Mouse (Mus musculus): ENCODE measurements around the gene Fignl1.
A peak's percentile ranks its signal among the peaks of the same experiment; 100 is the strongest.

The Fignl1 gene

DNA sequence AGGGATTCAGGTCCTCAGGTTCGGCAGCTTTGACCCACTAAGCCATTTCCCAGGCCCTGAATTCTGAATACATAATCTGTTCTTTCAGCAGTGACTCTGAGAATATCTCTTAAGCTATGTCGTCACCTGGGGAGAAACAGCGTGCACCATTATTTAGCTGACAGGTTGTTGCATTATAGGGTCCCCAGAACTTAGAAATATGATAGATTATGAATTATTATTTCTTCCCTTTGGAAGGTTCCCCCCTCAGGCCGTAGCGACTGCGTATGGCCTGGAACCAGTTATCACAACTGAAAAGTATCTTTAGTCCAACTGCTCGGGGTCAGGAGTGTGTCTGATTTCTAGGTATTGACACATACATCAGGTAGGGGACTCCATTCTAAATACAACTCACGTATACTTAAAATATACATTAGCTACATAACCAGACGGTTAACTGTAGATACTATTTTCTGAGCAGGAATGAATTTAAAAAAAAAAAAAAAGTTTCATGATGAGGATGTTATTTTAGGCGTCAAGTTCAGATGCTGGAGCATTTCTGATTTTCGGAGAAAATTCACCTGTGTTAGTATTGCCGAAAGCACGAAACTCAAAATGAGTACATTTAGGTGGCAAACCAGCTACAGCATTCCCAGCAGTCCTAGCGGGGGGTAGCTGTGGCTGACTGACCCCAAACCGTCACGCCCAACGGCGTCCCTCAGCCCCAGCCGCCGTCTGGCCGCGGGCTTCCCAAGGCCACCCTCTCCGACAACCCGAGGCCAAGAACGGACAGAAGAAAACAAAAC, 535 bp downstream of the Fignl1 start:
- no peak for DNase-seq

DNA sequence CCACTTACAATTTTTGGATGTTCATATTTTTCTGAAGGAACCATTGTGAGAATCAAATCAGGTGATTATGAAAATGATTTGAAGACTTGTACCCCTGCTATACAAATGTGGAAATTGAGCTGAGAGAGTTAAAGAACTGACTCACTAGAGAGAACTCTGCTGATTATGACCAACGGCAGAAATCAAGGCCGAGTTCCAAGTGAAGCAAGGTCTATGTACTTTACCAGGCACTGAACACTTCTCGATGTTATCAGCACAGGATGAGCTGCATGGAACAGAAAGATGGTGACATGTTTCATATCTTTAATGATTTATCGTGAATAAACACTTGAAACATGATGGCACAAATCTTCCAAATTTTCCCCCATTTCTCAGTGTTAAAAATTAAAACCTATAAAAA, 2.8 kb downstream of the Fignl1 start:
- no peak for DNase-seq

DNA sequence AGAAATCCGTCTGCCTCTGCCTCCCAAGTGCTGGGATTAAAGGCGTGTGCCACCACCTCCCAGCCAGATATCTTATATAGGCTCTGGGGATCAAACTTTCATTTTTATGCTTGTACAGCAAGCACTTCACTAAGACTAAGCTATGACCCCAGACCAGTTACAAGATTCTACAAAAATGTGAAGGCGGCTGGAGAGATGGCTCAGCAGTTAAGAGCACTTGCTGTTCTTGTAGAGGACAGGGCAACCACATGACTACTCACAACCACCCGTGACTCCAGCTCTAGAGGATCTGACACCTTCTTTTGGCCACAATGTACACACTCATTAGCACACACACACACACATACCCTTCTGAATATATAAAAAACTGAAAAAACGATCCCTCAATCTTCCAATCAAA, 4.3 kb downstream of the Fignl1 start:
- no peak for DNase-seq

DNA sequence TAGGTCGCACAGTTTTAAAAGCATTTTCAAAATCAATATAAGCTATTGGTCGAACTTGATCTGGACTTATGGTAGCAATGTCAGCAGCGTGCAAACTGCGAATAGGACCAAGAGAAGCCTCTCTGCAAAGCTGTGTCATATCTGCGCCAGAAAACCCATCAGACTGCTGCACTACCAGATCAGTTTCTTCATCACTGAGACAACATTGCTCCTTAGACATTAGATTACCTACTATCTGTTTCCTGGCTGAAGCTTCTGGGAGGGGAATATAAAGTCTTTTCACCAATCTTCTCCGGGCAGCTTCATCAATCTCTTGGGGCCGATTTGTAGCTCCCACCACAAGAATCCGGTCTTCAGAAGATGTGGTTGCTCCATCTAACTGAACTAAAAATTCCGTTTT, 7.7 kb downstream of the Fignl1 start:
- DNase-seq: no peak

DNA sequence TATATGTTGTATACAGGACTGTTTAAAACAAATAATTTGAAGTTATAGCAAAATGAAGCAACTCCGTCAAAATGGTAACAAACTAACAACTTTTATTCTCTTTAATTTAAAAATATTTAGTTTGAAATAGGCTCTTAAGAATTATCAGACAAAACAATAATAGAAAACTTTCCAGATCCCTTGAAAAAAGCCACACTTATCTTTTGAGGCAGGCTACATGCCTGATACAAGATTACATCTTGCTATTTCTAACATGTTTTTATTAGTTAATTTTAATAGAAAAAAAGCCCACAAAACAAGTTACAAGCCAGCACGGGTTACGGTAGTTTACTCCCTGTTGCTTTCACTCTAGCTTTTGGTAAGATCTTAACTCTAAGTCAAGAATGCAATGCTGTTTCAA, 8.5 kb downstream of the Fignl1 start:
- no peak for DNase-seq

DNA sequence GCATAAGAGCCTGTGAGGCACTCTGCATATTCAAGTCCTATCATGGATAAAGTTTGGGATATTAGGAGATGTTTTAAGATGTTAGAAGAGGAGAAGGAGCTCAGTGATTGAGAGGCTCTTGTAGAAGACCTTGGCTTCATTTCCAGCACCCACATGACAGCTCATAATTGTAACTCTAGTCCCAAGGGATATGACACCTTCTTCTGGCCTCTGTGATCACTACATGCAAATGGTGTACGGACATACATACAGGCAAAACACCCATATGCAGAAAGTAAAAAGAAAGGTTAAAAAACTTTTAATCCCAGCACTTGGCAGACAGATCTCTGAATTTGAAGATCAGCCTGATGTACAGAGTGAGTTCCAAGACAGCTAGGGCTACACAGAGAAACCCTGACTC, 10.1 kb downstream of the Fignl1 start:
- no peak for DNase-seq

DNA sequence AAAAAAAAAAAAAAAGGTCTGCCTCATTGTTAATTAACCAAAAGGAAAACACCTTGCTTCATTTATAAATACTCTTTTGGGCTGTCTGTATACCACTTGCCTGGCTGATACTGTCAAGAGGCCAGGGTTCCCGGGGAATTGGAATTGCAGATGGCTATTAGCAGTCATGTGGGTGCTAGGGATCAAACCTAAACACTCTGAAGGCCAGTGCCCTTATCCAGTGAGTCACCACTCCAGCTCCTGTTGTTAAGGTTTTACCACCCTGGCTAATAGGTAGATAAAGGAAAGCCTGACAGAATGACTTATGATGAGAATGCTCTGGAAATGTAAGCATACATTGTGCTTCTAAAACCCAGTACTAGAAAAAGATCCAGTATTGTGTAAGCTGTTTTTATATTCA, 14.1 kb downstream of the Fignl1 start:
- no peak for DNase-seq

DNA sequence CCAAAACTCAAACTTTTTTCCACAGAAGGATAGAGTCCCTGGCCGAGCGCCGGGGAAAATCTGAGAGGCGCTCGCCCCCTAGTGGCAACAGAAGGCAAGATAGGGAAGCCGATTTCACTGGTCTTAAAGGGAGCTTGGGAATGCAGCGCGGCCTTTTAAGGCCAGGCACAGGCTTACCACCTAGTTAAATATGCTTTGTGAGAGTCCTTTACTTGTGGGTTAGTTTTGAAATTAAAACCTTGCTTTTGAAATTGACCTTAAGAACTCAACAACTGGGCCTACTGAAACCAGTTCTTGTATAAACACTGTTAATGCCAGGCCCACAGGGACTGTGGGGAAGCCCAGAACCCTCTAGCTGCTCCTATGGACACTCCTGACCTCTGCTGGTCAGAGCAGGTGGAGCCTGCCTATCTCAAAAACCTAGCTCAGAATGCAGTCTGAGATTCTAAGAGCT, 20.2 kb downstream of the Fignl1 start:
- DNase-seq: peak; percentile 58

DNA sequence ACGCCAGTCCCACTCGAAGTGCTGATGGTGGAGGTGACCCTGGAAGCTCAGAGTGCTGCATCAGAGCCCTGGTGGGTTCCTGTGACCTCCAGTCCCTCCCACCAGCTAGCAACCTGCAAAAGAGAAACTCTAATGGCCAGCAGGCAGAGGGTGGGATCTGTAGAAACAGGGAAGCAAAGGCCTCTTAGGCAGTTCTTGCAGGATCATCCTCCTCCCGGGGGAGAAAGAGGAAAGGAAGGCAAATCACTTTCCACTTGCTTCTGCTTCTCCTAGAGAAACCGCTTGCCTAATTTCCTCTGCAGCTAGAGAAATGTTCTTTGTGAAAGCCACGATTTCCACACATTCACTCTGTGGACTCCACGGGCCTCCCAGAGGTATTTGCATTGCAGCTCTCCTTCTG, 23.3 kb downstream of the Fignl1 start:
- DNase-seq: no peak

DNA sequence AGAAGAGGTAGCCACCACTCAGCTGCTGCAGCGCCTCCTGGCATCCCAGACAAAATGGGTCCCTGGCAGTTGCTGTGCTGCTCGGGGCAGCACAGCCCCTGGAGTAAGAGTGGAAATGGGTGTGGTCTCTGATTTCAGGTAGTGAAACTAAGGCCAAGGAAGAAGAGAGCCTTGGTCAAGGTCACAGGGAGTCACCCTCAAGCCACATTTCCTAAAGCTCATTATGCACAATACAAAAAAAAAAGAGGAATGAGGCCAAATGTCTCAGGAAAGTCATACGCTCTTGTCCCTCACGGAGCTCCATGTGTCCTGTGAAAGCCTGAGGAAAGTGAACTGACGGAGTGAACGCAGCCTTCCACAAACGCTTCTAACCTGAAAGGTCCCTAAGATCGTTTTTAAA, 27.0 kb downstream of the Fignl1 start:
- no peak for DNase-seq

DNA sequence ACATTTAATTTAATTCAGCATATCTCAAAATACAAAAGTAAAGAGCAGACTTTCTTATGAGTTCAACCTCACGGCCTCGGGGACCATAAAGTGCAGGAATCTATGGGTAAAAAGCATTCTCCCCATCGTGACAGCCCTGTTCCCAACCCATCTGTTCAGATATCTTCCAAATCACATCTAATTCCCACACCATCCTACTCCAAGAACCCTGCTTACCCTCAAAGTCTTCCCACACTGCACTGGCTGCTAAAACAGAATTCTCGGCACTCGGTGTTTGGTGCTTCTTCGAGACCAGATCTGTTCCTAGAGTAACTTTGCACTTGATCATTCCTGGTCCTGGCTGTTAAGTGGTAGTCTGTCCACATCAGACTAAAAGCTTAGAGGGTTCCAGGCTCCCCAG, 30.4 kb downstream of the Fignl1 start:
- no peak for DNase-seq

DNA sequence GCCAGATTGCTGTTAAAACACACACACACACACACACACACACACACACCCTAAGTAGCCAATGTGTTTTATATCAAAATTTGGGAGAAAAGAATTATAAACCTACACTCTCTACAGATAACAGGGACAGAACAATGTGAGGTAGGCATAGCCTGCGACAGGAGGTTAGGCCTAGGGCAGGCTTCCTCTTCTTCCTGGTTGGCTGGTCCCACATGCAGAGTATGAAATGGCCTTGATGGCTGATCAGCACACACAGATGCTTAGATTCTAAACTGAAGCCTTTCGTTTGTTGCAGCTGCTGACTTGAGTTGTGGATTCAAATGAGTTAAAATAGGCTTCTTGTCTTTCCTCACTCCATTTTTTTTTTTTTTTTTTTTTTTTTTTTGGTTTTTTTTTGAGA, 31.0 kb downstream of the Fignl1 start:
- DNase-seq: no peak

DNA sequence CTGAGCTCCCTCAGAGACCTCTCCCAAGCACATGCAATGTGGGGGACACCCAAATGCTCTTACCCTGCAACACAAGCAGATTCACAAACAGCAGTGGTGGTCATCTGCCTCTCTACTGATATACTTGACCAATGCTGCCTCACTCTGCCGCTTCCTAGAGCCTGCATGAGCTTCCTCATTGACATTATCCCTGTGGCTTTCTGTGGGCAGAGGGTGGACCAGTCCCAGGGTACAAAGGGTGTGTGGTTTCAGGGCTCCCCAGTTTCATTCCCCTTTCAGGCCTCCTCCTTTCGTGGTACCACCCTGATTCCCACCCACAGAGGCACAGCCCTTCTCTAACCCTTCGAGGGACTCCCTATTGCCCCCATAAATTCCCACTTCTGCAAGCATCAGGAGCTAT, 31.5 kb downstream of the Fignl1 start:
- no peak for DNase-seq

DNA sequence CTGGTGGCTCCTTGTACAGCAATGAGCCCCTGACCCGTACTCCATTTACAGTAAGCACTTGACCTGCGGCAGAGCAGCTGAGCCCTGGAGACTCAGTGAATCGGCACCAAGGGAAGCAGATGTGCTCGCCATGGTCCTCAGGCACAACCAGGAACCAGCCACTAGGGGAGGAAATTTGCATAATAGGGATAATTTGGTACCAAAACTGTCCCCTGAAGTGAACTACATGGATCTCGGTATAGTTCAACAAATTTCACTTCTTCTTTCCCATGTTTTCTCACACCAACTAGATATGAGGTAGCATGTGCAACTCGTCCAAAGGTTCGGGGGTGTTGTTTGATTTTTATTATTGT, 32.0 kb downstream of the Fignl1 start:
- no peak for DNase-seq

DNA sequence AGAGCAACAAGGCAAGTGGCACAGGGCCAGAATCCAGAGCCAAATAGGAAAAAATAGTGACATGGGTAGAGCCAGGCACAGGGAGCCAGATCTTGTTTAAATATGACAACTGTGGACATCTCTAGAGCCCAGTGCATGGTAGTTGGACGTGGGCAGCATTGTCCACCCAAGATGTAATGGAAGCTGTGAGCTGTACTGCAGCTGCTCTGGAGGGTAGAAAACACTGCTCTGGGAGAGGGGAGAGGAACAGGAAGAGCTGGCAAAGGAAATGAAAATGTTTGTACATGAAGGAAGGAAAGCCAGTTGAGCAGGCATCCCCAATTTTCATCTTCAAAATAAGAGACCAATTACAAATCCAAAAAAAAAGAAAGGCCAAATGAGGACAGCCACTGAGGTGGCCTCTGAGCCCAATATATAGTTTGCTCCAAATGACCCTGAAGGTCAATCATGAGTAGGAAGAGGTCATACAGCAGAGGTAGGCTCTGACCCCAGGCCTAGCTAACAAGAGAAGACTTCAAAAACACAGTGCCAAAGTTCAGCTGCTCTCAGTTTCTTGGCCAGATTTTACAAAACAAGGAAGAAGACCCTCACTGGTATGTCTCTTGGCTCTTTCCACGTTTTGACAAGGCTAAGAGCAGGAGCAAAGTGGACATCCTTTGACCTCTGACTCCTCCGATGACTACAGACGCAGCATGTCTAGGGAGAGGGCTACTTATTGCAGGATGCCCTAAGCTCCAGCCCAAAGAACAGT, 32.5 kb downstream of the Fignl1 start:
- no peak for DNase-seq

DNA sequence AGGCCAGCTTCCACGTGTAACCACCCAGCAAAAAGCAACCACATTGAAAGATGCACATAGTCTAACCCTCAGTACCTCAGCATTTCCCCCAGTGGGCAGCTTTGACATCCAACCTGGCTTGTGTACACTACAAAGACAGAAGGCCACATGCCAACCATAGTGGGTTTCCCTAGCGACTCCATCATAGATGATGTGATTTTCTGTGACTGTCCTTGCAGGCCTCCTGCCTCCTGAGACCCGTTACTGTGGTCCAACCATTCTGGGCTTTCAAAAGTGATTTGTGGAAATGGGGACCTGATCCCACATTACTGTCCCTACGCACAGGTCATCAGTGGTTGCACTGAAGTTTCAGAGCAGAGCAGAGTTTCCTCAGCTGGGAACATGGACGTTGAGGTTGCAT, 33.9 kb downstream of the Fignl1 start:
- no peak for DNase-seq

DNA sequence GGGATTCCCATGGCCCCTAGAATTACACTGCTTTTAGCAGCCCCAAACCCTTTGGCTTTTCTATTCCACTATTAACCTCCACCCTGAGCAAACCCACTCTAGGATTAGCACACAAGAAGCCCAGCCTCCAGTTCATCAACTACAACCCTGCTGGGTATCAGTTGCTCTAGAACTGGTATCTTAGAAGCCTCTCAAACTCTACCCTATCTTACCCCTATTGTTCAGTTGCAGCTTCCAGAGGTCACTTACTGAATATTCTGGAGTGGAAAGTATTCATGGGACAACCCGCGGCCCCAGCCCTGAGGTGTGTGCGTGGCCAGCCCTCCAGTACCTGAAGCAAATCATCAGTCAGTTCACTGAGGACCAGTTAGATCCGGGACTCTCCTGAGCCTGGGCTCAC, 34.4 kb downstream of the Fignl1 start:
- no peak for DNase-seq

DNA sequence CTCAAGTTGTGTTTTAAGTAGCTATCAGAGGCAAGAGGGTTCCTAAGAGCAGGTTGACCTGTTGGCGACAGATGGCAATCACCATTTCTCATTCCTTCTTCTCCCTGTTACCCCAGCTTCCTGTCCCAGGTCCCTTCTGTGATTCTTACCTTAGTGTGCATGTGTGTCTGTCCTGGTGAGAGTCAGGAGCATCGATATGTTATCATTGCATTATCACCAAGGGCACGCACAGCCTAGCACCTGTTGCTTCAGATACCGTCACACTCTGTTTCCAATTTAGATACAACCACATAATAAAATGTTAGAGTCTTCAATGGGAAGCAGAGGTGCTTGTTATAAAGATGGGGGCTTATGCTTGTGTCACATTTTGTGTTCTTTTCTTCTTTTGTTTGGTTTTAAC, 36.6 kb downstream of the Fignl1 start:
- DNase-seq: no peak

DNA sequence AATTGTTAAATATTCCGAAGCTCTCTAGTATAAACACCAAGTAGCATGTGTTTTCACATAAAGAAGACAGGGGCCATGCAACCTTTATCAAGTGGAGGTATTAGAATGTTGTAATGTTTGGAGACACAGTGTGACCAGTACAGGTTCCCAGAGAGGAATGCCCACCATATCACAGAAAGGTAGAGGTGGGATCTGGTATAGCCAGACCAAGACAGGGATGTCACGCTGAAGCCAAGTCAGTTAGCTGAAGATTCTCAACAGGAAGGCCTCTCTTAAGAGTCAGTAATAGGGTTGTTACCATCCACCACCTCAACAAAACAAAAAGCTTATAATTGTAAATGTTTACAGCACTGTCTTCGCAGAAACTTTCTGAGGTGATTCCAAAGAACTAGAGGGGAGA, 38.1 kb downstream of the Fignl1 start:
- DNase-seq: no peak

DNA sequence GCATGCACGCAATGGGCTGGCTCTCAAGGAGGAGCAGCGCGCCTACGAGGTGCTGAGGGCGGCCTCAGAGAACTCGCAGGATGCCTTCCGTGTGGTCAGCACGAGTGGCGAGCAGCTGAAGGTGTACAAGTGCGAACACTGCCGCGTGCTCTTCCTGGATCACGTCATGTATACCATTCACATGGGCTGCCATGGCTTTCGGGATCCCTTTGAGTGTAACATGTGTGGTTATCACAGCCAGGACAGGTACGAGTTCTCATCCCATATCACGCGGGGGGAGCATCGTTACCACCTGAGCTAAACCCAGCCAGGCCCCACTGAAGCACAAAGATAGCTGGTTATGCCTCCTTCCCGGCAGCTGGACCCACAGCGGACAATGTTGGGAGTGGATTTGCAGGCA, 39.5 kb downstream of the Fignl1 start:
- no peak for DNase-seq

DNA sequence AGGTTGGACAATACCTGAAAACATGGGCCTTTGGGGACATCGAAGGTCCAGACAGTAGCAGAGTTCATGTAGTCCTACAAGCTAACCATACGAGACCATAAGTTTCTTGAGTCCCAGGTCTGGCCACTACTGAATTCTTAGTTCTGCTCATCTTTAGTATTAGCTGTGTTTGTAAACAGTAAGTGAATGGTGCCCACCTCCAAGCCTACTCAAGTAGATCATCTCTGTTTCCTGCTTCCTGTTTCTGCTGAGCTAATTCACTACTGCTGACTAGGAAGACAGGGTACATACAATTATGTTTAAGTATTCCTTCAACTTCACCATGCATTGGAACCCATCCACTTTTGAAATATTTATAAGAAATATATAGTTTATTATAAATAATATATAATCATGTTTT, 40.7 kb downstream of the Fignl1 start:
- no peak for DNase-seq

DNA sequence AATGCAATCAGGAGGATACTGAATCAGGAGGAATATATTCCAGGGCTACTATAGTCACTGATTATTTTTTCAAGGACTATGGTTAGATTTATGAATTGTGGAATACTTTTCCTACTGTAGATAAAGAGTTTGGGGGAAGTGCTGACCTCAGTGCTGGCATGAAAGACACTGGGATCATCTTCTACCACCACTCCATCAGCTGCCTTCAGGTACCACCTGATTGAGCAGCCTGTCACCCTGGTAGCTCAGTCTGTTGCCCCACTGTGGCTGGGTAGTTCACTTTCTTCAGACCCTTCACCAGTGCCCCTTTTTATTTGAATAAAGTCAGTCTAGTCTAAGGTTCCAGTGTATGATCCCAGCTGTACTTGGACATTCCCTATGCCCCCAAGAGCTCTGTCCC, 42.0 kb downstream of the Fignl1 start:
- DNase-seq: no peak

DNA sequence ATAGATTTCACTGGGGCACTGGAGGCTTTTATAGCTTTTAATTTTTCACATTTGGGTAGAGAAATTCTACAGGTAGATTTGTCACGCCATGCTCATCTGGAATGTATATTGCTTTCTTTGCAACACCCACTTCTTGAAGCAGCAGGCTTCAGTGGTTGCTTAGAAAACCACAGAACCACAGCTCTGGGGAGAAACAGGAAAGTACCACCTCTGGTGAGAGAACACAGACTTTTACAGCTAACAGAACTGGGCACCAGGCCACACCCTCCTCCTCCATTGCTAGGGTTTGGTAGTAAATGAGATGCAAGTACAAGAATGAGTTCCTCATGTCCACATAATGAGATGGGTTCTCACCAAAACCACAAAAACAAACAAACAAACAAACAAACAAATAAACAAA, 42.7 kb downstream of the Fignl1 start:
- DNase-seq: no peak

DNA sequence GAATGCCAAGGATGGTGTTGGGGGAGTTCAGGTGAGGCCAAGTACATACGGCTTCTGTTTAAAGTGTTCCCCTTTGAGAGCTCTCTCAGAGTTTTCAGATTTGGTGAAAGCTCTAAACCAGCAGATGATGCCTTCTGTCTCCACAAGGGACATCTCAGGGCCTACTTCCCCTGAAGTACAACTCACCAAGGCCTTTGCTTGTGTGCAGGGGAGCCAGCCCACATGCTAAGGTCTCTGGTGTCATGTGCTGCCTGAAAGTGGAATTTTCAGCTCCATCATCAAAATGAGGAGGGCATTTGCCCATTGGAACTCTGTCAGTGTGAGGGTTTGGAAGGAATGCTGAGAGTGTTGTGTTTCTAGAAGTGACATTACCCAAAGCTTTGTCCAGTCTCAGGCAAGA, 43.3 kb downstream of the Fignl1 start:
- DNase-seq: no peak

DNA sequence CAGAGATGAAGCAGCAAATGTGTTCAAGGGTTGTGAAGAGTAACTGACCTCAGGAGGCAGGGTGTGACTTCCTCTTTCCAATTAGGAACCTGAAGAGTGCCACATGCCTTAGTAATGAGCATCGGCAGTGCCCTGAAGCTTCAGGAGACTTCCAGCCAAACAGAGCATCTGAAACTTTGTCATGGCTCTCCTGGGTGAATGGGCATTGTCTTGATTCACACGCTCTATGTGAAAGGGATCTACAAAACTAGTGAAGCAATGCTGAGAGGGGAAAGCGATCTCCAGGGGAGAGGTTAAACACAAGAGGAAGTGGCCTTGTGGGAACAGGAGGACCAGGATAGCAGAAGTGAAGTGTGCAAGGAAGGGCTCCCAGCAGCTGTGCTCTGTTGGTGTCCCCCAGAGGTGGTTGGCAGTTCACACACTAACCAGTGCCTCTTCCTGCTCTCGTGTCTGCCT, 45.5 kb downstream of the Fignl1 start:
- no peak for DNase-seq

All from layer of hippocampus, adult 9-11 months (tissue).